Mouse (Mus musculus): Measurements from ENCODE around the gene Fut7. TPM values are rescaled to one million over a fixed set of nuclear protein-coding genes. Genes with fewer than 3 reads are reported as not detected.

Gene Fut7
- polyA plus RNA-seq, 1 experiment from 2014 or later = 1.2 TPM

DNA sequence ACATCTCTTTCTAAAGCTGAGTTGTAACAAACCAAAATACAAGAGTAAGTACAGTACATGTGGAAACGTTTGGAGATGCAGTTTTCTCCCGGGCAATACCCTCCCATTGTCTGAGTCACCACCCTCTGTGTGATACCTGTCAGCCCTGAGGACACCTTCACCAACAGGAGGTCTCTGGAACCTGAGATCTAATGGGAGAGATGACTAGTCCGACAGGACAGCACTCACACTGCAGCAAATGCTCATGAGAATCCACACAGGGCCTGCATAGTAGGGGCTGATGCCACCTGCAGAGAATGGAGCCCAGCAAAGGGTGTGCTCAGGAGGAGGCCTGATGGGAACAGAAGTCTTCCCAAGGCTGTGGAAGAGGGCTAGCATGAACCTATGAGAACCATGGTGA is 38.3 kb downstream of the Fut7 start:
- Histone ChIP-seq H3K27me3 (no peaks in the 10 kb centered on the region), H3K4me2 (peak overlapping the region; percentile 96), H3K27ac (replicated peaks) (peak overlapping the region; percentile 67), H3K4me1 (replicated peaks) (peaks cover 37% of the 10 kb centered on the region), H3K4me3 (replicated peaks) (peak overlapping the region; percentile 72), H3K36me3 (replicated peaks) (peaks cover 3% of the 10 kb centered on the region; the same call in 1 of the 2 replicates), H3K9ac (peak overlapping the region; percentile 6; the same call in 1 of the 2 replicates), H3K9me3 (replicated peaks) (no peaks in the 10 kb centered on the region)
- ATAC-seq (ENCODE audit: insufficient read depth) = no peak
- WGBS (ENCODE audit: insufficient replicate concordance) = 19% methylated on average over 3 of the region's 3 CpGs

GRCm38 (mm10) chr2:25463630-25464029 is 40.6 kb downstream of the Fut7 start:
- Histone ChIP-seq H3K9ac (no peak overlapping the region), H3K27me3 (no peaks in the 10 kb centered on the region), H3K27ac (replicated peaks) (no peak overlapping the region), H3K4me3 (replicated peaks) (no peak overlapping the region), H3K4me1 (replicated peaks) (peaks cover 32% of the 10 kb centered on the region), H3K36me3 (replicated peaks) (peaks cover 3% of the 10 kb centered on the region; the same call in 1 of the 2 replicates), H3K4me2 (no peak overlapping the region), H3K9me3 (replicated peaks) (no peaks in the 10 kb centered on the region)
- no peak for ATAC-seq (ENCODE audit: insufficient read depth)
- WGBS (ENCODE audit: insufficient replicate concordance) = 67% methylated on average over 3 of the region's 3 CpGs

- no peak overlapping the region for H3K4me3 ChIP-seq (replicated peaks)
- H3K9me3 ChIP-seq (replicated peaks) = no peaks in the 10 kb centered on the region
- no peak overlapping the region; the same call in 1 of the 2 replicates for H3K27ac ChIP-seq (replicated peaks)
- H3K36me3 ChIP-seq (replicated peaks) = no peaks in the 10 kb centered on the region
- 32% methylated on average over 2 of the region's 2 CpGs for WGBS (ENCODE audit: insufficient replicate concordance)
- no peaks in the 10 kb centered on the region for H3K27me3 ChIP-seq
- H3K9ac ChIP-seq = no peak overlapping the region
- no peak for ATAC-seq (ENCODE audit: insufficient read depth)
- H3K4me2 ChIP-seq = no peak overlapping the region
- peaks cover 16% of the 10 kb centered on the region for H3K4me1 ChIP-seq (replicated peaks)
Measured at GRCm38 (mm10) chr2:25465256-25465655, 42.2 kb downstream of the Fut7 start.

DNA sequence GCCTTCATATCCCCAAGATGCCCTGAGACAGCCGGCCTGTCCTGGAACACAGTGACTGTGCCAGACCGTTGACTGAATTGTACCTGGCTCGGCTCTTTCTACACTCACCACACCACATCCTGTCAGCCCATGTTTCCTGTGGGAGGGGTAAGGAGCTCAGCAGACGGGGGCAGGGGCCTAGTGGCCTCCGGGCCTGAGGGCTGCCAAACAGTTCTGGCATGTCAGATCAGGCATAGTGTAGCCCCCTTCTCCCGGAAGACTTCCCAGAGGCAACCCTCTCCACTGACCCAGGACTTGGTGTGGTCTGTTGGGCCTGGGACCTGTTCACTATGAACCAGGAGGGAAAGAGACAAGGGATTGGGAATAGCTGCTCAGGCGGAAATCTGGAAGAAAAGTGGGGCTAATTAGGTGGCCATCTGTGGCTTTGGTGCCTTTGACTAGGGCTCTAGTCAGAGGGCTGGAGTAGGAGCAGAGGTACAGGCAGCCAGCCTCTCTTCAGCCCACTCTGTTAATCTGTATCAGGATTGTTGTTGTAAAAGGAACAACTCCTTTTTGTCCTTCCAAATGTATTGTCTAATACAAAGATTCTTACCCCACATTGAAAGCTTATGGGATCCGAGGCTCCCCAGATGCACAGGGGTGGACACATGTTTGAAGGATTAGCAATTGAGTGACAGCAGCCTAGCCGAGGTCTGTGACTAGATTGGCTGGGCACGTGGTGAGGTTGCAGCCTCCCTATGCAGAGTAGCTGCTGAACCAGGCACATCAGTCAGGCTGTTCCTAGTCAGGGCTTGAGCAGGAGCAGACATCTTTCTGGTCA is 43.0 kb downstream of the Fut7 start:
- H3K36me3 ChIP-seq (replicated peaks) = no peaks in the 10 kb centered on the region
- H3K9ac ChIP-seq = no peak overlapping the region
- H3K4me2 ChIP-seq = no peak overlapping the region
- no peak overlapping the region for H3K4me3 ChIP-seq (replicated peaks)
- H3K4me1 ChIP-seq (replicated peaks) = peaks cover 12% of the 10 kb centered on the region
- no peaks in the 10 kb centered on the region for H3K27me3 ChIP-seq
- ATAC-seq (ENCODE audit: insufficient read depth) = no peak
- H3K9me3 ChIP-seq (replicated peaks) = no peaks in the 10 kb centered on the region
- peak overlapping the region; percentile 24; the same call in 1 of the 2 replicates for H3K27ac ChIP-seq (replicated peaks)
- 14% methylated on average over 10 of the region's 10 CpGs for WGBS (ENCODE audit: insufficient replicate concordance)

GRCm38 (mm10) chr2:25467606-25468303 is 44.7 kb downstream of the Fut7 start:
- Histone ChIP-seq H3K36me3 (replicated peaks) (no peaks in the 10 kb centered on the region), H3K9me3 (replicated peaks) (no peaks in the 10 kb centered on the region), H3K27ac (replicated peaks) (no peak overlapping the region), H3K4me3 (replicated peaks) (no peak overlapping the region), H3K4me2 (no peak overlapping the region), H3K27me3 (no peaks in the 10 kb centered on the region), H3K9ac (no peak overlapping the region), H3K4me1 (replicated peaks) (peaks cover 5% of the 10 kb centered on the region; the same call in 1 of the 2 replicates)
- no peak for ATAC-seq (ENCODE audit: insufficient read depth)
- WGBS (ENCODE audit: insufficient replicate concordance) = 55% methylated on average over 14 of the region's 14 CpGs

DNA sequence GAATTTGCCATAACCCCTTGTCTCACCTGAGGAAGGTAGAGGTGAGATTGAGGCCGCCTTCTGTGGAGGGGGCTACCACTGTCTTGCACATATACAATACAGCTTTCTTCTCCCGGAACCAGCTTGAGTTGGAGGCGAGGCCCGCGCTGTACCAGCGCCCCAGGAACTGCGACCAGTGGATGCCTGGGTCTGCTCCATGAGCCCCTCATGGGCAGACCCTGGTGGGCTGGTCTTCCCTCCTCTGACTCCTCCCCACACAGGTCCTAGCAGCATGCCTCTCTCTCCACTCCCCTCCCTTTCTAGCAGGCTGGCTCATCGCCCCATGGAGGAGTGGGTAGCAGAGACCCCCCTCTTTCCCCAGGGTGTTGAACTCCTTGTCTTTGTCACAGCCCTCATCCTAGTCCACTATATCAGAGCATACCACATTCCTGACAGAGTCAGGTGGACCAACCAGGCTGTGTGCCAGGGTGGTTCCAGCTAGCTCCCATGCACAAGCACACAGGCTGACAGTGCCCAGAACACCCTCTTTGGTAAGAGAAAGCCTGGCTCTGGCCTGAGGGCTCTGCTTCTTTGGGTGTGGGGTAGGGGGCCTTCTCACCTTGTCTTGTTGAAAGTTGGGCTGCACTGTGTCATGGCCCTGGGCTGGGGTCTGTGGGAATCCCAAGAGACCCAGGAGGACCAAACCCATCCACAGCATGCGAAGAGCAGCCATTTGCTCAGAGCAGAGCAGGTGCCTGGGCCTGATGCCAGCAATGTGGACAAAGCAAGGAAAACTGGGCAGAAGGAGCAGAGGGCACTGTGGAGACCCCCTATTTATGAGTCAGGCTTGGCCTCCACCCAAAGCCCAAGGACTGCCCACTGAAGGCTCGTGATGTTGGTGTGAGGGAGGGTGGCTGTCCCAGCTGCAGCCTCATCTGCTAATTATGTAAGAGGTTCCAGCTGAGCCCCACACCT is 46.2 kb downstream of the Fut7 start:
- Histone ChIP-seq H3K36me3 (replicated peaks) (no peaks in the 10 kb centered on the region), H3K4me3 (replicated peaks) (no peak overlapping the region), H3K4me1 (replicated peaks) (peaks cover 5% of the 10 kb centered on the region; the same call in 1 of the 2 replicates), H3K9ac (no peak overlapping the region), H3K9me3 (replicated peaks) (no peaks in the 10 kb centered on the region), H3K27ac (replicated peaks) (no peak overlapping the region), H3K4me2 (no peak overlapping the region), H3K27me3 (no peaks in the 10 kb centered on the region)
- ATAC-seq (ENCODE audit: insufficient read depth) = no peak
- 75% methylated on average over 10 of the region's 10 CpGs for WGBS (ENCODE audit: insufficient replicate concordance)

GRCm38 (mm10) chr2:25469969-25470368 is 46.9 kb downstream of the Fut7 start, which contains the start of gene Ptgds:
Gene Ptgds, minus strand, starts transcription at chr2:25470046.
- H3K4me2 ChIP-seq = no peak within 1 kb of the TSS
- no peak within 1 kb of the TSS for H3K27ac ChIP-seq (replicated peaks)
- 57% methylated on average over 6 of the region's 6 CpGs for WGBS (ENCODE audit: insufficient replicate concordance)
- no peak within 1 kb of the TSS for H3K9ac ChIP-seq
- H3K27me3 ChIP-seq = no peaks in the 10 kb centered on the region
- no peak for ATAC-seq (ENCODE audit: insufficient read depth)
- H3K36me3 ChIP-seq (replicated peaks) = no peaks in the 10 kb centered on the region
- H3K9me3 ChIP-seq (replicated peaks) = no peaks in the 10 kb centered on the region
- H3K4me1 ChIP-seq (replicated peaks) = no peaks in the 10 kb centered on the region
- H3K4me3 ChIP-seq (replicated peaks) = no peak within 1 kb of the TSS

DNA sequence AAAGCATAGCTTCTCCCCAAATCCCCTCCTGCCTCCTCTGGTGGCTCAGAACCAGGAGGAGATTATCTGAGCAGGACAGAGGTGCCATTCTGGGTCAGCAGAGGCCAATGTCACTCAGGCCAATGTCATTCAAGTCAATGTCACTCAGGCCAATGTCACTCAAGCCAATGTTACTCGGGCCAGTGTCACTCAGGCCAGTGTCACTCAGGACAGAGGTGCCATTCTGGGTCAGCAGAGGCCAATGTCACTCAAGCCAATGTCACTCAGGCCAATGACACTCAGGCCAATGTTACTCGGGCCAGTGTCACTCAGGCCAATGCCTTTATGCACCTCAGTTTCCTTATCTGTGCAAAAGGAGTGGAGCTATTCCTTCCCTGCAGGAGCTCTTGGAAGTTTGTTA is 49.5 kb downstream of the Fut7 start:
- Histone ChIP-seq H3K27ac (replicated peaks) (no peak overlapping the region), H3K9me3 (replicated peaks) (no peaks in the 10 kb centered on the region), H3K9ac (no peak overlapping the region), H3K4me3 (replicated peaks) (no peak overlapping the region), H3K36me3 (replicated peaks) (no peaks in the 10 kb centered on the region), H3K4me1 (replicated peaks) (no peaks in the 10 kb centered on the region), H3K27me3 (0 out of 2 replicates have a peak, but pooled peaks cover 5% of the 10 kb centered on the region), H3K4me2 (no peak overlapping the region)
- ATAC-seq (ENCODE audit: insufficient read depth) = no peak
- 45% methylated on average over 2 of the region's 2 CpGs for WGBS (ENCODE audit: insufficient replicate concordance)

Measured in liver, embryonic 15.5 days (tissue).